Mouse (Mus musculus) lung, postnatal 0 days (tissue): Measurements from ENCODE around the gene Ppp1r32. TPM values are rescaled to one million over a fixed set of nuclear protein-coding genes. Genes with fewer than 3 reads are reported as not detected.
A peak's percentile ranks its signal among the peaks of the same experiment; 100 is the strongest.

ENCODE experiments used
- ATAC-seq: fragments of 200-750 bp; cut with Nextera tagmentation; 2 replicates; pipeline ENCODE4 v1.8.0; 2017; ENCODE audit warnings: moderate library complexity
- DNase-seq: peaks from one replicate; pipeline ENCODE4 v3.0.0-alpha.2; 2016; ENCODE audit warnings: low spot score
- H3K27ac ChIP-seq: fragments of 300-500 bp; sonication (generic); 2 replicates; pipeline ENCODE4 v1.5.1; 2014; ENCODE audit warnings: antibody characterized with exemption, mild to moderate bottlenecking, low read length, mixed read lengths
- H3K27me3 ChIP-seq: fragments of 300-500 bp; sonication (generic); replicated peaks from 2 replicates; pipeline ENCODE4 v1.6.1; 2014; ENCODE audit warnings: low read length, mixed read lengths; ENCODE audit not compliant: insufficient read depth
- H3K36me3 ChIP-seq: fragments of 300-500 bp; sonication (generic); 2 replicates; pipeline ENCODE4 v1.6.1; 2014; ENCODE audit warnings: low read length, mixed read lengths; ENCODE audit not compliant: insufficient read depth
- H3K4me1 ChIP-seq: fragments of 300-500 bp; sonication (generic); 2 replicates; pipeline ENCODE4 v1.6.1; 2014; ENCODE audit warnings: antibody characterized with exemption, low read depth, low read length, mixed read lengths; ENCODE audit not compliant: insufficient read depth
- H3K4me2 ChIP-seq: fragments of 300-500 bp; sonication (generic); replicated peaks from 2 replicates; pipeline ENCODE4 v1.6.1; 2014; ENCODE audit warnings: low read depth, mild to moderate bottlenecking, low read length, moderate library complexity, mixed read lengths
- H3K4me3 ChIP-seq: fragments of 300-500 bp; sonication (generic); 2 replicates; pipeline ENCODE4 v1.5.1; 2014; ENCODE audit warnings: low read depth, low read length
- H3K9ac ChIP-seq: fragments of 300-500 bp; sonication (generic); replicated peaks from 2 replicates; pipeline ENCODE4 v1.6.1; 2014; ENCODE audit warnings: low read depth, mild to moderate bottlenecking
- H3K9me3 ChIP-seq: fragments of 300-500 bp; sonication (generic); 2 replicates; pipeline ENCODE4 v1.6.1; 2016; ENCODE audit warnings: low read length, mixed read lengths
- CTCF ChIP-seq: IDR thresholded peaks from 2 replicates; pipeline ENCODE4 v1.5.1; 2016; ENCODE audit warnings: antibody characterized with exemption, mild to moderate bottlenecking
- EP300 ChIP-seq: IDR thresholded peaks from 2 replicates; pipeline ENCODE4 v1.6.1; 2016; ENCODE audit warnings: antibody characterized with exemption, mild to moderate bottlenecking, control low read depth
- WGBS: fragments of 180-500 bp; shearing (Covaris S2); extraction: QIAGEN DNeasy Blood & Tissue Kit; methylation state at CpG from one replicate; pipeline ENCODE4 v1.1.7; 2014; 5-methylcytosine and 5-hydroxymethylcytosine counted together
- polyA plus RNA-seq: library from polyadenylated mRNA; unstranded; fragments of >200 nt; fragmentation: Nextera tagmentation; extraction: Ambion mirVana; gene quantifications from 2 replicates; pipeline ENCODE4 v1.2.1, GENCODE M21; 2015

Ppp1r32 gene
- polyA plus RNA-seq, 1 experiment from 2014 or later = 2.6 TPM

DNA sequence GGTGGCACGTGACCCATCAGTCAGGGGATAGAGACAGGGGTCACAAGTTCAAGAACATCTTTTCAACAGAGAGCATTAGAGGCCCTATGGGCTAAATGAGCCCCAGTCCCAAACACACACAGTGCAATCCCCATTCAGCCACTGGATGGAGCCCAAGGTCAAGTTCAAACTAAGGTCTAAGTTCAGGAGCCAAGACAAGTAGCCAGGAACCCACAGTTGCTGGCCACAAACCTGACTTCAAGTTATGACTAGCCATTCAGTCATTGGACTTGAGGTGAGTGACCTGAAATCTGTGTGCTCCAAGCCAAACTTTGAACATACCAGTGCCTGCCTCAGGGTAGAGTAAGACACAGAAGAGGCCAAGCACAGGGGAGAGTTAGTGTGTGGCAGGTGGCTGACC, 45.2 kb downstream of the Ppp1r32 start:
- 53% methylated on average over 1 of the region's 1 CpGs for WGBS
- TF ChIP-seq CTCF (peak; percentile 56), EP300 (no peak)
- Histone ChIP-seq H3K4me2 (no peak overlapping the region), H3K36me3 (no peaks in the 10 kb centered on the region), H3K9ac (no peak overlapping the region), H3K9me3 (no peaks in the 10 kb centered on the region), H3K27me3 (no peaks in the 10 kb centered on the region), H3K4me3 (no peak overlapping the region), H3K27ac (no peak overlapping the region), H3K4me1 (0 out of 2 replicates have a peak, but pooled peaks cover 5% of the 10 kb centered on the region)
- no peak for DNase-seq
- ATAC-seq = no peak

DNA sequence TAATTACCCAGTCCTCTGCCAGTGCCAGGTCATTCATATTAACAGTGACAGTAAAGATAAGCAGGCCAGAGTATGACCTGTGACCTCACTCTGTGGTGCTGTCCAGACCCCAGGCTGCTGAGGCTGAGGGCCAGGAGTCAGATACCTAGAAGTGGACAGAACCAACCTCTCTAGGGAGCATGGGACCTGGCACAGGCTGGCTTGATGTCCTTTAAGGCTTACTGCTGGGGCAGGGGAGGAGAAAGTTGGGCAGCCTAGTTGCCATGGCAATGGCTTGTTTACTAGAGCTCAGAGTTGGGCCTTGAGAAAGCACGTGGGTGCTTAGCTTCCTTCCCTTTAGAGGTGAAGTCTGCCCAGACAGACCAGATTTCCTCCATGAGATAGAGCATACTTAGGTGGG, 46.0 kb downstream of the Ppp1r32 start:
- whole genome bisulfite sequencing = 9% methylated on average over 1 of the region's 1 CpGs
- 0 out of 2 replicates have a peak, but pooled peaks have one; percentile 8 for ATAC-seq

DNA sequence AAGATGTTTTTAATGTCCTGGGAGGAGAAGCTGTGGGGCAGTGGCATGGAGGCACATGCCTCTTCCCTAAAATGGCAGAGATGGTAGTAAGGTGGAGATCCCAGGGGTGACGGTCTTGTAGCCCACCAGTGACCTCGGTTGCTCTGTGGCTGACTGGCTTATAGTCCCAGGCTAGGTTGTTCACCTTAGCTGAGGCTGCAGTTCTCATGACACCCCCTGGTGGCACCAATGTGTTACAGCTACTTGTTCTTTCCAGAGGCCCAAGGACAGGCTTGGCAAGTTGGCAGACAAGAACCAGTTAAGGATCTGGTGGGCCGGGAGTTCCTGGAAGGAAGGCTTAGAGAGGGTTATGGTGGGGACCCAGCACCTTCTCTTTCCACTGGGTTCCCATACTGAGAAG, 46.8 kb downstream of the Ppp1r32 start:
- 27% methylated on average over 3 of the region's 3 CpGs for WGBS
- peak; percentile 86 for DNase-seq
- H3K4me2 ChIP-seq = peak overlapping the region; percentile 28; the same call in 1 of the 2 replicates
- H3K4me1 ChIP-seq = 0 out of 2 replicates have a peak, but pooled peaks cover 5% of the 10 kb centered on the region
- H3K27me3 ChIP-seq = no peaks in the 10 kb centered on the region
- no peak overlapping the region for H3K4me3 ChIP-seq
- ATAC-seq = peak; percentile 18; the same call in 1 of the 2 replicates
- TF ChIP-seq CTCF (peak; percentile 94), EP300 (no peak)
- no peaks in the 10 kb centered on the region for H3K36me3 ChIP-seq
- peak overlapping the region; percentile 81; the same call in 1 of the 2 replicates for H3K27ac ChIP-seq
- H3K9me3 ChIP-seq = no peaks in the 10 kb centered on the region
- no peak overlapping the region for H3K9ac ChIP-seq

More for the DNA sequence above, 46.0 kb downstream of the Ppp1r32 start:
- H3K4me3 ChIP-seq = no peak overlapping the region
- TF ChIP-seq CTCF (no peak), EP300 (no peak)
- H3K36me3 ChIP-seq = no peaks in the 10 kb centered on the region
- no peaks in the 10 kb centered on the region for H3K9me3 ChIP-seq
- H3K27me3 ChIP-seq = no peaks in the 10 kb centered on the region
- 0 out of 2 replicates have a peak, but pooled peaks cover 5% of the 10 kb centered on the region for H3K4me1 ChIP-seq
- no peak overlapping the region for H3K9ac ChIP-seq
- DNase-seq = peak; percentile 63
- H3K27ac ChIP-seq = no peak overlapping the region
- H3K4me2 ChIP-seq = no peak overlapping the region

DNA sequence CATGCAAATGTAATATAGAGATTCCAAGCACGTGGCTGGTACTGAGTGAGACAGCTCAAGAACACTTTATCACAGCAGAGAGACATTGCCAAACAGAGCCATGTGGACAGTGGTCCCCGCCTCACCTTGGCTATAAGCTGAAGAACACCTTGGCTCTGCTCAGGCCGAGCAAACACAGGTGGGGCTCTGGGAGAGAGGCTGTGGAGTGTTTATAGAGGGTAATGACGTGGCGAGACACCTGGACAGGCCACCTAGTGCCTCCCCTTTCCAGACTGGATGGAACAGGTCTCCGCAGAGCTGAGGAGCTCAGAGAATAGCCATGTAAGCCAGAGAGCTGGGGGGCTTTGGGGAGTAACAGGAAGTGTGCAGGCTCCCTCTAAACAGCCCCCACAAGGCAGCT, 47.8 kb downstream of the Ppp1r32 start:
- peak; percentile 96 for ATAC-seq
- TF ChIP-seq EP300 (peak; percentile 74), CTCF (no peak)
- no peaks in the 10 kb centered on the region for H3K9me3 ChIP-seq
- peak overlapping the region; percentile 81 for H3K27ac ChIP-seq
- DNase-seq = peak; percentile 92
- peak overlapping the region; percentile 28 for H3K4me2 ChIP-seq
- no peak overlapping the region for H3K4me3 ChIP-seq
- H3K4me1 ChIP-seq = peaks cover 5% of the 10 kb centered on the region; the same call in 1 of the 2 replicates
- H3K27me3 ChIP-seq = no peaks in the 10 kb centered on the region
- no peak overlapping the region for H3K9ac ChIP-seq
- H3K36me3 ChIP-seq = no peaks in the 10 kb centered on the region
- WGBS = 44% methylated on average over 6 of the region's 6 CpGs

DNA sequence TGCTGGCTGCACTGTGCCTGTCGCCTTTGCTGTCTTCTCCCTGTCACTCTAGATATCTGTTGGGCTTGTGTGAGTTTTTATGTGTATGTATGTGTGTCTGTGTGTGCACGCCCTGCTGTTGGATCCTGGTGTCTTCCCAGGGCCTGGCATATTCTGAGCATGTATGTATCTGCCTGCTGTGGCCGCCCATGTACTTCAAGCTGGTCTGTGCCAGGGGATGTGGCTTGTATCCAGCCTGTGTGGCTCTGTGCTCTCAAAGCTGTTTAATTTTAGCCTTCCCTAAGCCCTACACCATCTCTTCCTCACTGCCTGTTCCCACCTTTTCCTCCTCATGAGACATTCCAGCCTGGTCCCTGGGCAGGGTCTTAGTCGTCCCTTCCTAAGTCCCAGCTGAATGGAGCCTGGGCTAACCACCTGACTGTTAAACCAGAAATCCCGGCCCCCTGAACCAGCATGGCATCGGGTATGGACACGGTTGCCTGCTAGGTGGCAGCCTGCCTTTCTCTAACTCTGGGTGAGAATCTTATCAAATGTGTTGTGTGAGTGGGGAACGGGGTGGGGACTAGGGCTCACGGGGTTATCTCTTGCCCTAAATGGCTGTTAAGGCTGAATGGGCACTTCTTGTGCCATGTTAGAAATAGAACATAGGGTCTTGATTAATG, 48.7 kb downstream of the Ppp1r32 start:
- no peaks in the 10 kb centered on the region for H3K27me3 ChIP-seq
- no peak for DNase-seq
- TF ChIP-seq CTCF = no peak
- TF ChIP-seq EP300 = no peak
- no peak overlapping the region for H3K9ac ChIP-seq
- no peaks in the 10 kb centered on the region for H3K9me3 ChIP-seq
- H3K27ac ChIP-seq = no peak overlapping the region
- no peak overlapping the region for H3K4me3 ChIP-seq
- no peaks in the 10 kb centered on the region for H3K36me3 ChIP-seq
- peaks cover 8% of the 10 kb centered on the region; the same call in 1 of the 2 replicates for H3K4me1 ChIP-seq
- ATAC-seq = no peak
- 46% methylated on average over 9 of the region's 9 CpGs for WGBS
- H3K4me2 ChIP-seq = no peak overlapping the region

DNA sequence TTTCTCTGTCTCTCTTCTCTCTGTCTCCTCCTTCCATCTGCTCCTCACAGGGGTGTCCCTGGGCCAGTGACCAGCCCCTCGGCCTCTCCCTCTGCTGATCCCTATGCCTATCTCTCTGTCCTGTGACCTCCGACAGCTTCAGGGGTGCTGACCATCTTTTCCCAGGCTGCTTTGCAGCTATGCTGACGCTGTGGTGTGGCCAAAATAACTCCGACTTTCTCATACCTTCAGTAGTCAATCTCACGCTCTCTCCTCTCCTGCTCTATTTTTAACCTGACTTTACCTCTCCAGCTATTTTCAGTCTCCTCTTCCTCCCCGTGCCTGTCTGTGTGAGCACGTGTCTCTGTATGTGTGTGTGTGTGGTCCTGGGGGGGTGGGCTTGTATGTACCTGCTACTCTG, 49.5 kb downstream of the Ppp1r32 start:
- DNase-seq (no peak), ATAC-seq (no peak)
- Histone ChIP-seq H3K4me1 (peaks cover 8% of the 10 kb centered on the region; the same call in 1 of the 2 replicates), H3K4me3 (no peak overlapping the region), H3K27me3 (no peaks in the 10 kb centered on the region), H3K9ac (no peak overlapping the region), H3K27ac (no peak overlapping the region), H3K36me3 (no peaks in the 10 kb centered on the region), H3K9me3 (no peaks in the 10 kb centered on the region), H3K4me2 (no peak overlapping the region)
- WGBS = 57% methylated on average over 7 of the region's 7 CpGs
- TF ChIP-seq CTCF (no peak), EP300 (no peak)
